Mouse (Mus musculus) liver, postnatal 0 days (tissue): ENCODE measurements around the gene Rtl6. TPM values are rescaled to one million over a fixed set of nuclear protein-coding genes. Genes with fewer than 3 reads are reported as not detected.

Experiments used
- ATAC-seq: fragments of 200-750 bp; cut with Nextera tagmentation; 2 replicates; pipeline ENCODE4 v1.8.0; 2017; ENCODE audit warnings: mild to moderate bottlenecking, moderate library complexity
- DNase-seq: peaks from one replicate; pipeline ENCODE4 v3.0.0-alpha.2; 2016
- H3K27ac ChIP-seq: fragments of 300-500 bp; sonication (generic); 2 replicates; pipeline ENCODE4 v1.5.1; 2014; ENCODE audit warnings: antibody characterized with exemption, moderate library complexity, mild to moderate bottlenecking, low read depth
- H3K27me3 ChIP-seq: fragments of 300-500 bp; sonication (generic); 2 replicates; pipeline ENCODE4 v1.6.1; 2014; ENCODE audit warnings: low read length, control low read depth, mixed read lengths; ENCODE audit not compliant: insufficient read depth
- H3K36me3 ChIP-seq: fragments of 300-500 bp; sonication (generic); replicated peaks from 2 replicates; pipeline ENCODE4 v1.6.1; 2014; ENCODE audit warnings: mild to moderate bottlenecking, control low read depth, low read length, moderate library complexity, mixed read lengths; ENCODE audit not compliant: insufficient read depth
- H3K4me1 ChIP-seq: fragments of 300-500 bp; sonication (generic); 2 replicates; pipeline ENCODE4 v1.6.1; 2014; ENCODE audit warnings: antibody characterized with exemption, mild to moderate bottlenecking, control low read depth; ENCODE audit not compliant: insufficient read depth
- H3K4me2 ChIP-seq: fragments of 300-500 bp; sonication (generic); 2 replicates; pipeline ENCODE4 v1.6.1; 2014; ENCODE audit warnings: low read depth, mild to moderate bottlenecking, low read length, moderate library complexity, mixed read lengths
- H3K4me3 ChIP-seq: fragments of 300-500 bp; sonication (generic); 2 replicates; pipeline ENCODE4 v1.5.1; 2014; ENCODE audit warnings: low read depth, low read length
- H3K9ac ChIP-seq: fragments of 300-500 bp; sonication (generic); replicated peaks from 2 replicates; pipeline ENCODE4 v1.6.1; 2014; ENCODE audit warnings: mild to moderate bottlenecking, moderate library complexity
- H3K9me3 ChIP-seq: fragments of 300-500 bp; sonication (generic); 2 replicates; pipeline ENCODE4 v1.6.1; 2016; ENCODE audit warnings: mild to moderate bottlenecking, control low read depth, low read length, mixed read lengths
- CTCF ChIP-seq: sonication (generic); IDR thresholded peaks from 2 replicates; pipeline ENCODE4 v1.5.1; 2016; ENCODE audit warnings: antibody characterized with exemption, low read depth
- EP300 ChIP-seq: IDR thresholded peaks from 2 replicates; pipeline ENCODE4 v1.6.1; 2016; ENCODE audit warnings: antibody characterized with exemption, low read depth, mild to moderate bottlenecking
- WGBS: fragments of 180-500 bp; shearing (Covaris S2); extraction: QIAGEN DNeasy Blood & Tissue Kit; methylation state at CpG from one replicate; pipeline ENCODE4 v1.1.7; 2014; ENCODE audit not compliant: insufficient replicate concordance; 5-methylcytosine and 5-hydroxymethylcytosine counted together
- polyA plus RNA-seq: library from polyadenylated mRNA; unstranded; fragments of >200 nt; fragmentation: Nextera tagmentation; extraction: Ambion mirVana; gene quantifications from 2 replicates; pipeline ENCODE4 v1.2.1, GENCODE M21; 2015

Rtl6 gene
- polyA plus RNA-seq, 1 experiment from 2014 or later, result 0.63 TPM

DNA sequence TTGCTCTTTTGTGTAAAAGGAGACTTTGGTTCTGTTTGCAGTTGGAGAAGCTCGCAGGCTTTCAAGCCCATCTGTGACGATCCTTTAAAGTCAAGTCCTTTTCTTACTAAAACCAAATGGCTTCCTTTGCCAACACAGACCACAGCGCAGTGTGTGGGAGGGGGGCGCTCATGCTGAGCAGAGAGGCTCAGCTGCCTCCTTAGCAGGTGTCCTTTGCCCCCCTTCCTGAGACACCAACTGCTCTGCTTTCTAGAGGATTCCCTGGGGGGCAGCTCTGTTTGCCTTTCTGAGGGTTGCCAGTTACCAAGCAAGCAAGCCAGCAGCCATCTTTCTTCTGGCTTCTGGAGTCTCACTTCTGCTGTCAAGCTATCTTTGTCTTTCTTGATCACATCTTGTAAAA is 19.4 kb upstream of the Rtl6 start:
- DNase-seq, result peak; percentile 54
- Histone ChIP-seq H3K4me2 (no peak overlapping the region), H3K36me3 (no peaks in the 10 kb centered on the region), H3K27me3 (no peaks in the 10 kb centered on the region), H3K9ac (no peak overlapping the region), H3K27ac (peak overlapping the region; percentile 82), H3K4me3 (no peak overlapping the region), H3K4me1 (no peaks in the 10 kb centered on the region), H3K9me3 (no peaks in the 10 kb centered on the region)
- ATAC-seq, result peak; percentile 49; the same call in 1 of the 2 replicates
- no peak for TF ChIP-seq EP300
- TF ChIP-seq CTCF, result no peak
- 59% methylated on average over 4 of the region's 4 CpGs for WGBS

DNA sequence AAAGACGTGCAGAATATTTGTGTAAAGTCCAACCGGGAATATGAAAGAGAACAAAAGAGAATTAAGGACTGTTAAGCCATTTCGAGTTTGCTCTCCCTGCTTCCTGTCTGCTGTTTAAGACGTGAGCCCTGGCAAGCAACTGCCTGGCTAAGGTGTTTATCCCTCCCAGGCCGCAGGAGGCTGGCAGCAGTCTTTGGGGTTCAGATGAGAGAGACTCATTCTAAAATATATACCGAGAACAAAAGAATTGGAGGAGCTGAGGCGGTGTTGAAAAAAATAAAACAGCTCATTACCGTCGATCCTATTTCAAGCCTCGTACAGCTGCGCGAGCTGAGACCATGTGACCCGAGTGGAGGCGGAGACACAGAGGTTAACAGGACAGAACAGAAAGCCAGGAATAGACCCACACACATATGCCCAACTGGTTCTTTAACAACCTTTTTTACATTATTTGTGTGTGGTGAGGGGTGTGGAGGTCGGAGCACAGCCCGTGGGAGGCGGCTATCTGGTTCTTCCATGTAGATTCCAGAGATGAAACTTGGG is 9.0 kb upstream of the Rtl6 start:
- Histone ChIP-seq H3K27me3 (no peaks in the 10 kb centered on the region), H3K4me3 (no peak overlapping the region), H3K36me3 (no peaks in the 10 kb centered on the region), H3K4me2 (no peak overlapping the region), H3K4me1 (no peaks in the 10 kb centered on the region), H3K9ac (no peak overlapping the region), H3K9me3 (no peaks in the 10 kb centered on the region), H3K27ac (no peak overlapping the region)
- WGBS, result 68% methylated on average over 17 of the region's 17 CpGs
- DNase-seq, result no peak
- TF ChIP-seq CTCF (no peak), EP300 (no peak)
- ATAC-seq, result no peak

DNA sequence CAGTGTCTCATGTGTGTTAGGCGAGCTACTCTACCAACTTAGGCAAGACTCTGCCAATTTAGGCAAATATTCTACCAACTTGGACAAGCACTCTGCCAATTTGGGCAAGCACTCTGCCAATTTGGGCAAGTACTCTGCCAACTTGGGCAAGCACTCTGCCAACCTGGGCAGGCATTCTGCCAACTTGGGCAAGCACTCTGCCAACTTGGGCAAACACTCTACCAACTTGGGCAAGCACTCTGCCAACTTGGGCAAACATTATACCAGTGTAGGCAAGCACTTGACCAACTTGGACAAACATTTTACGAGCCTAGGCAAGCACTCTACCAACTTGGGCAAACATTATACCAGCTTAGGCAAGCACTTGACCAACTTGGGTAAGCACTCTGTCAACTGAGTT is 3.9 kb upstream of the Rtl6 start:
- TF ChIP-seq EP300 (no peak), CTCF (no peak)
- WGBS, result 70% methylated on average over 2 of the region's 2 CpGs
- no peak overlapping the region for H3K4me2 ChIP-seq
- no peak overlapping the region for H3K4me3 ChIP-seq
- DNase-seq, result no peak
- H3K9ac ChIP-seq, result no peak overlapping the region
- no peak overlapping the region for H3K27ac ChIP-seq
- ATAC-seq, result no peak
- H3K36me3 ChIP-seq, result no peaks in the 10 kb centered on the region
- no peaks in the 10 kb centered on the region for H3K4me1 ChIP-seq
- no peaks in the 10 kb centered on the region for H3K9me3 ChIP-seq
- H3K27me3 ChIP-seq, result no peaks in the 10 kb centered on the region

DNA sequence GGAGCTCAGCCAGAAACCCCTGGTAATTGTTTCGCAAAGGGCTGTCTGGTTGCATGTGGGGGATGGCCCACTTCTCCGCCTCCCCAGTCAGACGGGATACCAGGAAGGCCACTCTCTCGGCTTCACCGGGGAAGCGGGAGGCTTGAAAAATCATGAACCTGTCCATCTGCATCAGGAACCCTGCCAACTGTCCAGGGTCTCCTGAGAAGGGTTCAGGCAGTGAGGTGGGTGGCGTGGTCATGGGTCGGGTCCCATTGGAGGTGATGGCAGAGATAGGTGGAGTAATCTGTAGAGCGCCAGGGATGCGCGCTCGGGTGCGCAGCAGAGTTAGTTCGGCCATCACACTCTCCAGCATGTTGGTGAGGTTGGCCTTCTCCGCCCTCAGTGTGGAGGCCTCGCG is 949 bp downstream of the Rtl6 start:
- no peak overlapping the region for H3K4me3 ChIP-seq
- no peak for ATAC-seq

DNA sequence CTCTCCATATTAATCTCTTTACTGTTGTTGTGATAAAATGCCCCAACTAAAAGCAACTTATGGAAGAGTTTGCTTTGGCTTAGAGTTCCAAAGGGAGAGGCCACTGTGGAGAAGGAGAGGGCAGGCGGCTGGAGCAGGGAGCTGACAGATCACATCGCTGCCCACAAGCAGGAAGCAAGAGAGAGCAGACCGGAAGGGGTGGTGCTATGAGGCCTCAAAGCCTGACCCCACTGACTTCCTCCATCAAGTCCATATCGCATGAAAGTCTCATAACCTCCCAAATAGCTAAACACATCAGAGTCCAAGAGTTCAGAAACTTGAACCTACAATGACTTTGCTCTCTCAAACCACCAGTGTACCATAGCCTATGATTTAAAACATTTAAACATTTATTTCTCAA is 6.6 kb downstream of the Rtl6 start:
- TF ChIP-seq EP300, result no peak

More for the DNA sequence above, 949 bp downstream of the Rtl6 start:
- Histone ChIP-seq H3K9me3 (no peaks in the 10 kb centered on the region), H3K36me3 (no peaks in the 10 kb centered on the region), H3K4me1 (no peaks in the 10 kb centered on the region), H3K27ac (no peak overlapping the region), H3K27me3 (no peaks in the 10 kb centered on the region), H3K9ac (no peak overlapping the region), H3K4me2 (no peak overlapping the region)
- 93% methylated on average over 17 of the region's 17 CpGs for WGBS
- no peak for DNase-seq
- TF ChIP-seq CTCF (no peak), EP300 (no peak)

DNA sequence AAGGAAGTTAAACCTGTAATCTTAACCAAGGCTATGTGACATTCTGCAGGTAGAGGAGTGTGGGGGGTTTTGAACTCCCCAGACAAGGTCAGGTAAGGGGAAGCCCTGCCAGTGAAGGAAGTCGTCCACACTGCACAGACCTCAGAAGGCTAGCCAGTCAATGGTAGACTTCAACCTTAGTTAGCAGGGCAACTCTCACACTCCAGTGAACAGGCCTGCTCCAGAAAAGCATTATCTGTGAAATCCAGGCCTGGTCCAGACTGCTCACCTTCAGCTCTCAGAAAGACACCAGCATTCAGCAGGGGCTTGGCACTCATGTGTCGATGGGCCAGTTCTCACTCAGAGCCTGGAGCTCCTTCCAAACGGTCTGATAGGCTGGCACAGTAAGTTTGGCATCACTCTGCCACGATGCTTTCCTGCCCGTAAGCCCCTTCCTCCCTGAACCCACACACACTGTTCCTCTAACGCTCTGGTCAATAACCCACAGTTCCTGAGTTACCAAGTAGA is 8.3 kb downstream of the Rtl6 start:
- Histone ChIP-seq H3K9ac (no peak overlapping the region), H3K4me1 (no peaks in the 10 kb centered on the region), H3K4me3 (no peak overlapping the region), H3K27ac (no peak overlapping the region), H3K4me2 (no peak overlapping the region), H3K36me3 (no peaks in the 10 kb centered on the region), H3K9me3 (no peaks in the 10 kb centered on the region), H3K27me3 (no peaks in the 10 kb centered on the region)
- DNase-seq (no peak), ATAC-seq (no peak)
- TF ChIP-seq CTCF, result no peak
- 66% methylated on average over 6 of the region's 6 CpGs for WGBS

More for the DNA sequence above, 6.6 kb downstream of the Rtl6 start:
- Histone ChIP-seq H3K9ac (no peak overlapping the region), H3K4me3 (no peak overlapping the region), H3K27ac (no peak overlapping the region), H3K4me1 (no peaks in the 10 kb centered on the region), H3K36me3 (no peaks in the 10 kb centered on the region), H3K4me2 (no peak overlapping the region), H3K9me3 (no peaks in the 10 kb centered on the region), H3K27me3 (no peaks in the 10 kb centered on the region)
- ATAC-seq (no peak), DNase-seq (no peak)
- WGBS, result 33% methylated on average over 4 of the region's 4 CpGs

- Histone ChIP-seq H3K4me1 (no peaks in the 10 kb centered on the region), H3K27me3 (no peaks in the 10 kb centered on the region), H3K9me3 (no peaks in the 10 kb centered on the region), H3K9ac (no peak overlapping the region), H3K4me2 (no peak overlapping the region), H3K36me3 (no peaks in the 10 kb centered on the region), H3K27ac (no peak overlapping the region), H3K4me3 (no peak overlapping the region)
- ATAC-seq, result no peak
- 64% methylated on average over 3 of the region's 3 CpGs for WGBS
- TF ChIP-seq EP300 (no peak), CTCF (no peak)
- no peak for DNase-seq
Observed at GRCm38 (mm10) chr15:84546028-84546427, 11.6 kb downstream of the Rtl6 start.
